Mouse (Mus musculus): ENCODE data around the gene Zfp60. TPM values are rescaled to one million over a fixed set of nuclear protein-coding genes. Genes with fewer than 3 reads are reported as not detected.

The Zfp60 gene
- total and polyA plus RNA-seq, 2 experiments: 1.1 to 6.1 TPM

DNA sequence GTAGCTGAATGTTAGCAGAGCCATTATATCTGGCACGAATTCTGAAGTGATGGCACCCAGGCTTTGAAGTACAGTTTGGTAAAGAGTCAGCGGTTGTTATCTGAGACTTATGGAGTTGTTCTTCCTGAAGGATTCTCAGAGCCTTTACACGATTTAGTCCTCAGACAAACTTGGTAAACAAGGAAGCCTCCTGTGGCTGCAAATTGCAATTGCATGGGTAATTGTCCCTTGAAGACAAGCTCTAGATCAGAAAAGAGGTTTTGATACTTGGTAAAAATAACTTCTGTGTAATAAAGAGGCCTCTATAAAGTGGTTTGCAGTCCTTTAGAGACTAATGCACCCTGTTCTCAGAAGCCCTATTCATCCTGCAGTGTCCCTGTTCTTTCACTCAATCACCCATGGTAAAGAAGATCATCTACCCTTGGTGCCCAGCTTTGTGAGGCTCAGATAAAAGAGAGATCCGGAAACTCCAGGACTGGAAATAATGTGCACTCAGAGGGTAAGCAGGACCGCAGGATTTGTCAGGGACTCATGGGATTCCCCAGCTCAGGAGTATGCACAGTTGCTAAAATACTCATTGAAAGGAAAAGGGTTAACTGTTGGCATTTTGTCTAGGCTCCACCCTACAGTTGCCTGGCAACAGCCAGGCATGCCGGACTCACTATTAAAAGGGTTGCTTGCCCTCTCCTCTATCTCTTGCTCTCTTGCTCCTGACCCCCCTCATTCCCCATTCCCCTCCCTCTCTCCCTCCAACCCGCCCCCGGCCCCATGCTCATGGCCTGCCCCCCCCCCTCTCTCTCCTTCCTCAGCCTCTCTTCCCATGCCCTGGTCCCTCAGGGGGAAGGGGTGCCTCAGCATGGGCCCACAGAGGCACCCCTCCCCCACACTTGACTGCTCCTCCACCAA is 67.0 kb downstream of the Zfp60 start:
- no peaks in the 10 kb centered on the region for H3K4me1 ChIP-seq (ENCODE audit: control insufficient read depth, insufficient read depth, low read length)
- H3K79me2 ChIP-seq (ENCODE audit: control insufficient read depth, insufficient read depth, low read length): no peaks in the 10 kb centered on the region
- H3K36me3 ChIP-seq (ENCODE audit: control insufficient read depth, insufficient read depth, low read length): no peaks in the 10 kb centered on the region
- no peak overlapping the region for H3K9ac ChIP-seq (ENCODE audit: low read depth, low read length)
- WGBS: 40% methylated on average over 8 of the region's 8 CpGs
- no peak overlapping the region for H3K4me3 ChIP-seq (ENCODE audit: insufficient read depth, low read depth, low read length)
- TF ChIP-seq CTCF (IDR thresholded peaks at IDR 0.05; ENCODE audit: low read depth, low read length) (no peak), POLR2A (IDR thresholded peaks at IDR 0.05; ENCODE audit: extremely low read depth, insufficient read depth, low read length) (no peak)
- no peak overlapping the region for H3K27ac ChIP-seq (replicated peaks; ENCODE audit: insufficient read depth, low read depth, low read length)
- H3K27me3 ChIP-seq (ENCODE audit: control insufficient read depth, insufficient read depth, low read length): no peaks in the 10 kb centered on the region
- DNase-seq (ENCODE audit: extremely low read depth, low read depth, low spot score): no peak

DNA sequence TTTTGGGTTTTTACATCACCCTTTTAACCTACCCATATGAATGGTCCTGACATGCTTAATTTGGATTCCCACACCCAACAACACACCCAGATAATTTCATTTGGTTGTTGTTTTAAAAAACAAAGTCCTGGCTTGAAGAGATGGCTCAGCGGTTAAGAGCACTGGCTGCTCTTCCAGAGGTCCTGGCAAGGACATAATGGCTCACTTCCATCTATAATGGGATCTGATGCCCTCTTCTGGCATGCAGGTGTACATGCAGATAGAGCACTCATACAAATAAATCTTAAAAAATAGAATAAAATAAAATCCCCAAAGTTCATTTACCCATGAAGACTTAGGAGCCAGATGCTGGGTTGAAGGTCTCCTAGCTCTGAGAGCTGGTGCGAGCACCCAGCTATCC is 69.9 kb downstream of the Zfp60 start:
- peak; percentile 51 for DNase-seq (ENCODE audit: extremely low read depth, low read depth, low spot score)

GRCm38 (mm10) chr7:27802986-27803385 is 71.8 kb downstream of the Zfp60 start:
- H3K79me2 ChIP-seq (ENCODE audit: control insufficient read depth, insufficient read depth, low read length): peaks cover 3% of the 10 kb centered on the region; the same call in 1 of the 2 replicates
- no peaks in the 10 kb centered on the region for H3K27me3 ChIP-seq (ENCODE audit: control insufficient read depth, insufficient read depth, low read length)
- peaks cover 2% of the 10 kb centered on the region; the same call in 1 of the 2 replicates for H3K4me1 ChIP-seq (ENCODE audit: control insufficient read depth, insufficient read depth, low read length)
- H3K36me3 ChIP-seq (ENCODE audit: control insufficient read depth, insufficient read depth, low read length): no peaks in the 10 kb centered on the region
- no peak overlapping the region for H3K9ac ChIP-seq (ENCODE audit: low read depth, low read length)
- TF ChIP-seq CTCF (IDR thresholded peaks at IDR 0.05; ENCODE audit: low read depth, low read length): no peak
- TF ChIP-seq POLR2A (IDR thresholded peaks at IDR 0.05; ENCODE audit: extremely low read depth, insufficient read depth, low read length): no peak
- WGBS: 91% methylated on average over 5 of the region's 5 CpGs
- H3K4me3 ChIP-seq (ENCODE audit: insufficient read depth, low read depth, low read length): no peak overlapping the region
- no peak for DNase-seq (ENCODE audit: extremely low read depth, low read depth, low spot score)
- no peak overlapping the region for H3K27ac ChIP-seq (replicated peaks; ENCODE audit: insufficient read depth, low read depth, low read length)

More for the DNA sequence above, 69.9 kb downstream of the Zfp60 start:
- WGBS: 44% methylated on average over 2 of the region's 2 CpGs
- Histone ChIP-seq H3K79me2 (ENCODE audit: control insufficient read depth, insufficient read depth, low read length) (peaks cover 3% of the 10 kb centered on the region; the same call in 1 of the 2 replicates), H3K4me3 (ENCODE audit: insufficient read depth, low read depth, low read length) (no peak overlapping the region), H3K4me1 (ENCODE audit: control insufficient read depth, insufficient read depth, low read length) (peaks cover 2% of the 10 kb centered on the region; the same call in 1 of the 2 replicates), H3K9ac (ENCODE audit: low read depth, low read length) (no peak overlapping the region), H3K27me3 (ENCODE audit: control insufficient read depth, insufficient read depth, low read length) (no peaks in the 10 kb centered on the region), H3K36me3 (ENCODE audit: control insufficient read depth, insufficient read depth, low read length) (no peaks in the 10 kb centered on the region), H3K27ac (replicated peaks; ENCODE audit: insufficient read depth, low read depth, low read length) (no peak overlapping the region)
- no peak for TF ChIP-seq CTCF (IDR thresholded peaks at IDR 0.05; ENCODE audit: low read depth, low read length)

Other genes with a start within 250 kb of the Zfp60 start
- 7.7 and 9.5 TPM in 2 replicates for gene Sertad1, start 244.5 kb upstream of the Zfp60 start, total RNA-seq (2014; rRNA removed)
- 8.8 and 11.6 TPM in 2 replicates for gene Sertad1, start 244.5 kb upstream of the Zfp60 start, polyA plus RNA-seq (2012; rRNA removed)
- gene Prx, start 232.1 kb upstream of the Zfp60 start, total RNA-seq (2014; rRNA removed): 0.07 TPM in 1 of 2 replicates, not detected in the other
- 0.05 and 0.07 TPM in 2 replicates for gene Prx, start 232.1 kb upstream of the Zfp60 start, polyA plus RNA-seq (2012; rRNA removed)
- gene Hipk4, start 208.1 kb upstream of the Zfp60 start, total RNA-seq (2014; rRNA removed): not detected in 2 replicates
- gene Hipk4, start 208.1 kb upstream of the Zfp60 start, polyA plus RNA-seq (2012; rRNA removed): not detected in 2 replicates
- gene Pld3, start 178.2 kb upstream of the Zfp60 start, total RNA-seq (2014; rRNA removed): 8.3 and 12.4 TPM in 2 replicates
- gene Pld3, start 178.2 kb upstream of the Zfp60 start, polyA plus RNA-seq (2012; rRNA removed): 33.0 and 37.4 TPM in 2 replicates
- 1.2 and 2.7 TPM in 2 replicates for gene 2310022A10Rik, start 178.2 kb upstream of the Zfp60 start, total RNA-seq (2014; rRNA removed)
- gene 2310022A10Rik, start 178.2 kb upstream of the Zfp60 start, polyA plus RNA-seq (2012; rRNA removed): 8.5 and 9.0 TPM in 2 replicates
- 57.1 and 65.5 TPM in 2 replicates for gene Akt2, start 139.8 kb upstream of the Zfp60 start, total RNA-seq (2014; rRNA removed)
- gene Akt2, start 139.8 kb upstream of the Zfp60 start, polyA plus RNA-seq (2012; rRNA removed): 78.1 and 81.3 TPM in 2 replicates
- not detected in 2 replicates for gene Ttc9b, start 77.5 kb upstream of the Zfp60 start, total RNA-seq (2014; rRNA removed)
- gene Ttc9b, start 77.5 kb upstream of the Zfp60 start, polyA plus RNA-seq (2012; rRNA removed): not detected in 2 replicates
- gene Map3k10, start 56.8 kb upstream of the Zfp60 start, total RNA-seq (2014; rRNA removed): 10.0 and 10.6 TPM in 2 replicates
- 20.1 and 21.5 TPM in 2 replicates for gene Map3k10, start 56.8 kb upstream of the Zfp60 start, polyA plus RNA-seq (2012; rRNA removed)
- gene Zfp607b, start 42.0 kb upstream of the Zfp60 start, total RNA-seq (2014; rRNA removed): 0.27 and 0.28 TPM in 2 replicates
- 0.05 and 0.40 TPM in 2 replicates for gene Zfp607b, start 42.0 kb upstream of the Zfp60 start, polyA plus RNA-seq (2012; rRNA removed)
- 3.2 and 3.4 TPM in 2 replicates for gene Zfp626, start 75.8 kb downstream of the Zfp60 start, total RNA-seq (2014; rRNA removed)
- 0.26 and 0.35 TPM in 2 replicates for gene Zfp626, start 75.8 kb downstream of the Zfp60 start, polyA plus RNA-seq (2012; rRNA removed)
- 2.5 TPM in 2 replicates for gene Zfp59, start 107.2 kb downstream of the Zfp60 start, total RNA-seq (2014; rRNA removed)
- gene Zfp59, start 107.2 kb downstream of the Zfp60 start, polyA plus RNA-seq (2012; rRNA removed): 0.27 and 0.31 TPM in 2 replicates
- gene Zfp607a, start 126.1 kb downstream of the Zfp60 start, total RNA-seq (2014; rRNA removed): 1.9 and 2.6 TPM in 2 replicates
- gene Zfp607a, start 126.1 kb downstream of the Zfp60 start, polyA plus RNA-seq (2012; rRNA removed): 0.30 and 0.33 TPM in 2 replicates
- 3.9 and 4.9 TPM in 2 replicates for gene Zfp974, start 198.1 kb downstream of the Zfp60 start, total RNA-seq (2014; rRNA removed)
- gene Zfp974, start 198.1 kb downstream of the Zfp60 start, polyA plus RNA-seq (2012; rRNA removed): 0.49 and 0.80 TPM in 2 replicates
- 8.9 and 9.2 TPM in 2 replicates for gene Zfp780b, start 247.8 kb downstream of the Zfp60 start, total RNA-seq (2014; rRNA removed)
- 1.2 and 1.3 TPM in 2 replicates for gene Zfp780b, start 247.8 kb downstream of the Zfp60 start, polyA plus RNA-seq (2012; rRNA removed)

All from liver, adult 2 months (tissue).